Mouse (Mus musculus) midbrain, embryonic 15.5 days (tissue): ENCODE measurements around the gene Hspa1l. TPM values are rescaled to one million over a fixed set of nuclear protein-coding genes. Genes with fewer than 3 reads are reported as not detected.
"Not testable (repeated sequence)": the region's sequence is repeated elsewhere in the genome, so short reads cannot be mapped to it uniquely, and the experiment has no call there.

Source experiments
- ATAC-seq: fragments of 200-750 bp; cut with Nextera tagmentation; replicated peaks from 2 replicates; pipeline ENCODE4 v1.8.0; 2017; ENCODE audit warnings: moderate TSS enrichment
- H3K27ac ChIP-seq: fragments of 300-500 bp; sonication (generic); 2 replicates; pipeline ENCODE4 v1.5.1; 2015; ENCODE audit warnings: mild to moderate bottlenecking, inconsistent platforms
- H3K27me3 ChIP-seq: fragments of 300-500 bp; sonication (generic); replicated peaks from 2 replicates; pipeline ENCODE4 v1.6.1; 2015; ENCODE audit warnings: inconsistent platforms
- H3K36me3 ChIP-seq: fragments of 300-500 bp; sonication (generic); replicated peaks from 2 replicates; pipeline ENCODE4 v1.6.1; 2015; ENCODE audit warnings: inconsistent platforms
- H3K4me1 ChIP-seq: fragments of 300-500 bp; sonication (generic); 2 replicates; pipeline ENCODE4 v1.6.1; 2015; ENCODE audit warnings: inconsistent platforms
- H3K4me2 ChIP-seq: fragments of 300-500 bp; sonication (generic); 2 replicates; pipeline ENCODE4 v1.6.1; 2015; ENCODE audit warnings: inconsistent platforms, mild to moderate bottlenecking, moderate library complexity
- H3K4me3 ChIP-seq: fragments of 300-500 bp; sonication (generic); 2 replicates; pipeline ENCODE4 v1.5.1; 2015; ENCODE audit warnings: mild to moderate bottlenecking, inconsistent platforms
- H3K9ac ChIP-seq: fragments of 300-500 bp; sonication (generic); 2 replicates; pipeline ENCODE4 v1.6.1; 2015; ENCODE audit warnings: mild to moderate bottlenecking, inconsistent platforms
- H3K9me3 ChIP-seq: fragments of 300-500 bp; sonication (generic); 2 replicates; pipeline ENCODE4 v1.6.1; 2016; ENCODE audit warnings: inconsistent platforms
- WGBS: fragments of 180-500 bp; shearing (Covaris S2); methylation state at CpG from one replicate; pipeline ENCODE4 v1.1.7; 2015; ENCODE audit warnings: mixed read lengths; 5-methylcytosine and 5-hydroxymethylcytosine counted together
- polyA plus RNA-seq: library from polyadenylated mRNA; unstranded; fragments of >200 nt; fragmentation: Nextera tagmentation; extraction: Ambion mirVana; gene quantifications from 2 replicates; pipeline ENCODE4 v1.2.1, GENCODE M21; 2015

Hspa1l gene
- polyA plus RNA-seq, 1 experiment from 2014 or later: 1.2 TPM

- 12% methylated on average over 12 of the region's 12 CpGs for WGBS
These were observed 29.8 kb downstream of the Hspa1l start for GRCm38 (mm10) chr17:35002153-35002865.

GRCm38 (mm10) chr17:35003022-35003838 lies 30.7 kb downstream of the Hspa1l start:
- H3K4me3 ChIP-seq: no peak overlapping the region
- WGBS: 79% methylated on average over 9 of the region's 9 CpGs

More at GRCm38 (mm10) chr17:35002153-35002865, 29.8 kb downstream of the Hspa1l start:
- peaks cover 29% of the 10 kb centered on the region for H3K4me1 ChIP-seq
- peak overlapping the region; percentile 86 for H3K4me3 ChIP-seq
- peaks cover 10% of the 10 kb centered on the region; the same call in 1 of the 2 replicates for H3K36me3 ChIP-seq
- 0 out of 2 replicates have a peak overlapping the region, but pooled peaks have one; percentile 98 for H3K27ac ChIP-seq
- no peaks in the 10 kb centered on the region for H3K27me3 ChIP-seq
- H3K9me3 ChIP-seq: no peaks in the 10 kb centered on the region
- H3K4me2 ChIP-seq: peak overlapping the region; percentile 94
- peak overlapping the region; percentile 84 for H3K9ac ChIP-seq
- ATAC-seq: no peak

DNA sequence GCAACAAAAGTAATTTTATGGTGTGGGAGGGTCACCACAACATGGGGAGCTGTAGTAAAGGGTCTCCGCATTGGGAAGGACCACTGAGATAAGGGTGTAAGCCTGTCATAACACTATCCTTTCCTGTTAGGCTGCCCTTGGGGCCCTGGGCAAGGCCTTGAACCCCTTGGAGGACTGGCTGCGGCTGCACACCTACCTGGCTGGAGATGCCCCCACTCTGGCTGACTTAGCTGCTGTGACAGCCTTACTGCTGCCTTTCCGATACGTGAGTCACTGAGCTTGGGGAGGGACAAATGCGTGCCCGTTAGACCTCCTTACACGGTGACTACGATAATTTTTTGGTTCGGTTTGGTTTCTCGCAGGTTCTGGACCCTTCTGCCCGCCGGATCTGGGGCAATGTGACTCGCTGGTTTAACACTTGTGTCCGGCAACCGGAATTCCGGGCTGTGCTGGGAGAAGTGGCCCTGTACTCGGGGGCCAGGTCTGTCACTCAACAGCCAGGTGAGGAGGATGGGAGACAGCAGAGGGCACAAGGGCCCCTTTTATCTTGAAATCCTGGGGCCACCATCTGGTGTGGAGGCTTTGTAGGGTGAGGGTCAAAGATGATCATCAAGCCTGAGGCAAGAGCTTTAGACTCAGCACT lies 31.7 kb downstream of the Hspa1l start:
- Histone ChIP-seq H3K4me2 (no peak overlapping the region), H3K9me3 (no peaks in the 10 kb centered on the region), H3K9ac (no peak overlapping the region), H3K4me1 (peaks cover 29% of the 10 kb centered on the region), H3K36me3 (peaks cover 14% of the 10 kb centered on the region; the same call in 1 of the 2 replicates), H3K27me3 (no peaks in the 10 kb centered on the region), H3K4me3 (no peak overlapping the region), H3K27ac (no peak overlapping the region)
- no peak for ATAC-seq
- WGBS: 96% methylated on average over 17 of the region's 17 CpGs

More at GRCm38 (mm10) chr17:35003022-35003838, 30.7 kb downstream of the Hspa1l start:
- Histone ChIP-seq H3K27ac (no peak overlapping the region), H3K27me3 (no peaks in the 10 kb centered on the region), H3K4me1 (peaks cover 29% of the 10 kb centered on the region), H3K4me2 (no peak overlapping the region), H3K9me3 (no peaks in the 10 kb centered on the region), H3K9ac (no peak overlapping the region; the same call in 1 of the 2 replicates), H3K36me3 (peaks cover 10% of the 10 kb centered on the region; the same call in 1 of the 2 replicates)
- ATAC-seq: no peak

GRCm38 (mm10) chr17:35005158-35005557 lies 32.7 kb downstream of the Hspa1l start:
- H3K27ac ChIP-seq: no peak overlapping the region
- H3K4me3 ChIP-seq: no peak overlapping the region
- peaks cover 23% of the 10 kb centered on the region for H3K4me1 ChIP-seq
- H3K9me3 ChIP-seq: no peaks in the 10 kb centered on the region
- H3K36me3 ChIP-seq: peaks cover 15% of the 10 kb centered on the region; the same call in 1 of the 2 replicates
- ATAC-seq: no peak
- H3K27me3 ChIP-seq: no peaks in the 10 kb centered on the region
- no peak overlapping the region for H3K9ac ChIP-seq
- WGBS: 93% methylated on average over 10 of the region's 10 CpGs
- H3K4me2 ChIP-seq: no peak overlapping the region

- Histone ChIP-seq H3K4me1 (peaks cover 22% of the 10 kb centered on the region), H3K36me3 (peaks cover 23% of the 10 kb centered on the region)
- H3K4me3 ChIP-seq, H3K4me2 ChIP-seq, H3K27me3 ChIP-seq, H3K27ac ChIP-seq, H3K9ac ChIP-seq, H3K9me3 ChIP-seq, ATAC-seq: not testable (repeated sequence)
- 98% methylated on average over 4 of the region's 5 CpGs for WGBS
These were observed 33.4 kb downstream of the Hspa1l start for GRCm38 (mm10) chr17:35005902-35006301.

- H3K27me3 ChIP-seq: no peaks in the 10 kb centered on the region
- ATAC-seq: no peak
These were observed 35.0 kb downstream of the Hspa1l start for GRCm38 (mm10) chr17:35007387-35007991.

DNA sequence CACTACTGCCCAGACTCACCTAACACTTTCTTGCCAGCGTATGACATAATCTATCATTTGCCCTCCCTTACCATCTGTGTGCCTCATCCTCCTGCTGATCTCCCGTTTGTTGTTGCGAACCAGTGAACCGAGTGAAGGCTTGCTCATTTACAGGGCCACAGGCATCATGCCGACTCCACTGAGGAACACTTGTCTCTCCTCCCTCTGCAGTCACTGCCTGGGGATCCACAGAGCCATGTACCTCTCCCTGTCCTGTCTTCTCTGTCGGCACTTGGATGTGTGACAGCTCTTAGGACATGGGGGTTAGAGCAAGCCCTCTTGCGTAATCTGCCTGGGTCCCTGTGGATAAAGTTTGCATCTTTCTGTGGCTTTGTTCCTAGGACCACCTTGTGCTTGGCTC lies 37.1 kb downstream of the Hspa1l start:
- Histone ChIP-seq H3K9ac (no peak overlapping the region), H3K36me3 (peaks cover 57% of the 10 kb centered on the region), H3K27ac (no peak overlapping the region), H3K4me2 (no peak overlapping the region), H3K9me3 (no peaks in the 10 kb centered on the region), H3K4me3 (no peak overlapping the region), H3K4me1 (no peaks in the 10 kb centered on the region), H3K27me3 (no peaks in the 10 kb centered on the region)
- WGBS: 88% methylated on average over 7 of the region's 7 CpGs
- ATAC-seq: no peak

More at GRCm38 (mm10) chr17:35007387-35007991, 35.0 kb downstream of the Hspa1l start:
- H3K9ac ChIP-seq: no peak overlapping the region
- peaks cover 11% of the 10 kb centered on the region for H3K4me1 ChIP-seq
- H3K4me2 ChIP-seq: no peak overlapping the region
- no peak overlapping the region for H3K27ac ChIP-seq
- no peaks in the 10 kb centered on the region for H3K9me3 ChIP-seq
- H3K4me3 ChIP-seq: no peak overlapping the region
- 97% methylated on average over 7 of the region's 7 CpGs for WGBS
- H3K36me3 ChIP-seq: peaks cover 38% of the 10 kb centered on the region

DNA sequence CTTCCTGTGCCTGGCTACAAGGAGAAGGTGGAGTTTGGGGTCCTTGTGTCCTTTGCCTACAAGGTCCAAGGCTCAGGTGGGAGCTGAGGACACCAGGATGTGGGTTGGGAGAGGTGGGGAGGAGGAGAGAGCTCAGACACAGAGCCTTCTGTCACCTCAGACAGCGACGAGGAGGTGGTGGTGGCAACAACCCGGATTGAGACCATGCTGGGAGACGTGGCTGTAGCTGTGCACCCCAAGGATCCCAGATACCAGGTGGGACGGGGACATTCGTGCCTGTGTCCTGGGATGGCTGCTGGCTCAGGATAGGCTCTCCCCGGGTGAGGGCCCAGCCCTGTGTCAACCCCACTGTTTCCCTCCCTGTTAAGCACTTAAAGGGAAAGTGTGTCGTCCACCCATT lies 38.9 kb downstream of the Hspa1l start:
- Histone ChIP-seq H3K9ac (no peak overlapping the region), H3K36me3 (peaks cover 47% of the 10 kb centered on the region), H3K27me3 (no peaks in the 10 kb centered on the region), H3K9me3 (no peaks in the 10 kb centered on the region), H3K4me1 (0 out of 2 replicates have a peak, but pooled peaks cover 3% of the 10 kb centered on the region), H3K27ac (no peak overlapping the region), H3K4me2 (no peak overlapping the region), H3K4me3 (no peak overlapping the region)
- WGBS: 91% methylated on average over 8 of the region's 8 CpGs
- no peak for ATAC-seq

DNA sequence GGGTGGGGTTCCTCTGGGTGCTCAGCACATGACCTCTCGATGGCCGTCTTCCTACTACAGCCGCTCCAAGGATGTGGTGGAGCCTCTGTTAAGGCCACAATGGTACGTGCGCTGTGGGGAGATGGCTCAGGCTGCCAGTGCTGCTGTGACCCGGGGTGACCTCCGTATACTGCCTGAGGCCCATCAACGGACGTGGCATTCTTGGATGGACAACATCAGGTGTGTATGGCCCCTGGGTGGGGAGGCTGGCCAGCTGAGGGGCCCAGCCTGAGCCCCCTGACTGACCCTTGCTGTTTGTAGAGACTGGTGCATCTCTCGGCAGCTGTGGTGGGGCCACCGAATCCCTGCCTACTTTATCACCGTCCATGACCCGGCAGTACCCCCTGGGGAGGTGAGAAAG lies 39.9 kb downstream of the Hspa1l start:
- Histone ChIP-seq H3K9ac (no peak overlapping the region), H3K27ac (no peak overlapping the region), H3K36me3 (peaks cover 47% of the 10 kb centered on the region), H3K9me3 (no peaks in the 10 kb centered on the region), H3K4me3 (no peak overlapping the region), H3K4me1 (0 out of 2 replicates have a peak, but pooled peaks cover 4% of the 10 kb centered on the region), H3K4me2 (no peak overlapping the region), H3K27me3 (no peaks in the 10 kb centered on the region)
- no peak for ATAC-seq
- 92% methylated on average over 13 of the region's 13 CpGs for WGBS

- 88% methylated on average over 6 of the region's 6 CpGs for WGBS
- H3K4me1 ChIP-seq: 0 out of 2 replicates have a peak, but pooled peaks cover 4% of the 10 kb centered on the region
- H3K27ac ChIP-seq: no peak overlapping the region
- H3K4me3 ChIP-seq: no peak overlapping the region
- peaks cover 47% of the 10 kb centered on the region for H3K36me3 ChIP-seq
- H3K27me3 ChIP-seq: no peaks in the 10 kb centered on the region
- no peak overlapping the region for H3K4me2 ChIP-seq
- no peaks in the 10 kb centered on the region for H3K9me3 ChIP-seq
- no peak overlapping the region for H3K9ac ChIP-seq
- no peak for ATAC-seq
These were observed 40.7 kb downstream of the Hspa1l start for GRCm38 (mm10) chr17:35013221-35013620.

GRCm38 (mm10) chr17:35015296-35015695 lies 42.8 kb downstream of the Hspa1l start:
- Histone ChIP-seq H3K4me1 (0 out of 2 replicates have a peak, but pooled peaks cover 4% of the 10 kb centered on the region), H3K9me3 (no peaks in the 10 kb centered on the region), H3K27ac (no peak overlapping the region), H3K36me3 (peaks cover 40% of the 10 kb centered on the region), H3K4me3 (no peak overlapping the region), H3K9ac (no peak overlapping the region), H3K27me3 (no peaks in the 10 kb centered on the region), H3K4me2 (no peak overlapping the region)
- WGBS: 94% methylated on average over 16 of the region's 16 CpGs
- ATAC-seq: no peak
